Mouse (Mus musculus) stomach, embryonic 16.5 days (tissue): ENCODE results near the gene Zeb2. TPM values are rescaled to one million over a fixed set of nuclear protein-coding genes. Genes with fewer than 3 reads are reported as not detected.

Source experiments
- ATAC-seq: fragments of 200-750 bp; cut with Nextera tagmentation; 2 replicates; pipeline ENCODE4 v1.8.0; 2017; ENCODE audit warnings: moderate number of reproducible peaks, moderate TSS enrichment; ENCODE audit not compliant: insufficient read depth, low FRiP score
- H3K27ac ChIP-seq: fragments of 300-500 bp; sonication (generic); 2 replicates; pipeline ENCODE4 v1.5.1; 2014; ENCODE audit warnings: low read length
- H3K27me3 ChIP-seq: fragments of 300-500 bp; sonication (generic); 2 replicates; pipeline ENCODE4 v1.6.1; 2014; ENCODE audit warnings: low read length, control low read depth, mixed read lengths; ENCODE audit not compliant: control insufficient read depth, insufficient read depth
- H3K36me3 ChIP-seq: fragments of 300-500 bp; sonication (generic); 2 replicates; pipeline ENCODE4 v1.6.1; 2014; ENCODE audit warnings: low read length; ENCODE audit not compliant: control insufficient read depth, insufficient read depth
- H3K4me1 ChIP-seq: fragments of 300-500 bp; sonication (generic); 2 replicates; pipeline ENCODE4 v1.6.1; 2014; ENCODE audit warnings: low read length, control low read depth, mixed read lengths; ENCODE audit not compliant: control insufficient read depth, insufficient read depth
- H3K4me2 ChIP-seq: fragments of 300-500 bp; sonication (generic); 2 replicates; pipeline ENCODE4 v1.6.1; 2014; ENCODE audit warnings: low read depth, low read length, mixed read lengths
- H3K4me3 ChIP-seq: fragments of 300-500 bp; sonication (generic); replicated peaks from 2 replicates; pipeline ENCODE4 v1.5.1; 2014; ENCODE audit warnings: mild to moderate bottlenecking, low read length
- H3K9ac ChIP-seq: fragments of 300-500 bp; sonication (generic); 2 replicates; pipeline ENCODE4 v1.6.1; 2014; ENCODE audit warnings: low read length
- H3K9me3 ChIP-seq: fragments of 300-500 bp; sonication (generic); replicated peaks from 2 replicates; pipeline ENCODE4 v1.6.1; 2016; ENCODE audit warnings: low read length, control low read depth; ENCODE audit not compliant: control insufficient read depth
- WGBS: fragments of 180-500 bp; shearing (Covaris S2); extraction: QIAGEN DNeasy Blood & Tissue Kit; methylation state at CpG from one replicate; pipeline ENCODE4 v1.1.7; 2014; 5-methylcytosine and 5-hydroxymethylcytosine counted together
- polyA plus RNA-seq: library from polyadenylated mRNA; unstranded; fragments of >200 nt; fragmentation: Nextera tagmentation; extraction: Ambion mirVana; gene quantifications from 2 replicates; pipeline ENCODE4 v1.2.1, GENCODE M21; 2015

The Zeb2 gene
- polyA plus RNA-seq, 1 experiment from 2014 or later, result 50.6 TPM

- Histone ChIP-seq H3K9ac (no peak overlapping the region), H3K27me3 (no peaks in the 10 kb centered on the region), H3K9me3 (no peaks in the 10 kb centered on the region), H3K36me3 (no peaks in the 10 kb centered on the region), H3K4me2 (no peak overlapping the region), H3K27ac (no peak overlapping the region), H3K4me3 (no peak overlapping the region), H3K4me1 (peaks cover 21% of the 10 kb centered on the region)
- 84% methylated on average over 5 of the region's 5 CpGs for WGBS
- no peak for ATAC-seq
Measured at GRCm38 (mm10) chr2:45085653-45086052, 31.5 kb downstream of the Zeb2 start.

- no peaks in the 10 kb centered on the region for H3K36me3 ChIP-seq
- H3K4me1 ChIP-seq, result 0 out of 2 replicates have a peak, but pooled peaks cover 4% of the 10 kb centered on the region
- 50% methylated on average over 10 of the region's 10 CpGs for WGBS
- H3K9me3 ChIP-seq, result no peaks in the 10 kb centered on the region
- no peaks in the 10 kb centered on the region for H3K27me3 ChIP-seq
- no peak for ATAC-seq
- no peak overlapping the region for H3K4me2 ChIP-seq
- H3K9ac ChIP-seq, result no peak overlapping the region
- no peak overlapping the region for H3K4me3 ChIP-seq
- H3K27ac ChIP-seq, result no peak overlapping the region
Measured at GRCm38 (mm10) chr2:45083042-45083441, 34.2 kb downstream of the Zeb2 start.

- WGBS, result 82% methylated on average over 4 of the region's 4 CpGs
Measured at GRCm38 (mm10) chr2:45081559-45081958, 35.6 kb downstream of the Zeb2 start.

GRCm38 (mm10) chr2:45077938-45078487 lies 39.2 kb downstream of the Zeb2 start:
- Histone ChIP-seq H3K9ac (no peak overlapping the region), H3K9me3 (no peaks in the 10 kb centered on the region), H3K36me3 (no peaks in the 10 kb centered on the region), H3K4me1 (no peaks in the 10 kb centered on the region), H3K4me3 (no peak overlapping the region), H3K4me2 (no peak overlapping the region), H3K27ac (no peak overlapping the region), H3K27me3 (no peaks in the 10 kb centered on the region)
- ATAC-seq, result no peak
- WGBS, result 54% methylated on average over 3 of the region's 3 CpGs

More at GRCm38 (mm10) chr2:45081559-45081958, 35.6 kb downstream of the Zeb2 start:
- H3K4me2 ChIP-seq, result no peak overlapping the region
- no peaks in the 10 kb centered on the region for H3K27me3 ChIP-seq
- no peak for ATAC-seq
- H3K27ac ChIP-seq, result no peak overlapping the region
- no peaks in the 10 kb centered on the region for H3K36me3 ChIP-seq
- no peak overlapping the region for H3K4me3 ChIP-seq
- H3K9ac ChIP-seq, result no peak overlapping the region
- no peaks in the 10 kb centered on the region for H3K4me1 ChIP-seq
- no peaks in the 10 kb centered on the region for H3K9me3 ChIP-seq

GRCm38 (mm10) chr2:45077383-45077782 lies 39.8 kb downstream of the Zeb2 start:
- Histone ChIP-seq H3K27ac (no peak overlapping the region), H3K4me3 (no peak overlapping the region), H3K9ac (no peak overlapping the region), H3K36me3 (no peaks in the 10 kb centered on the region), H3K4me1 (no peaks in the 10 kb centered on the region), H3K27me3 (no peaks in the 10 kb centered on the region), H3K4me2 (no peak overlapping the region), H3K9me3 (no peaks in the 10 kb centered on the region)
- WGBS, result 80% methylated on average over 5 of the region's 5 CpGs
- ATAC-seq, result no peak

GRCm38 (mm10) chr2:45073025-45073424 lies 44.2 kb downstream of the Zeb2 start:
- ATAC-seq, result no peak
- no peaks in the 10 kb centered on the region for H3K36me3 ChIP-seq
- WGBS, result 71% methylated on average over 6 of the region's 6 CpGs
- H3K4me1 ChIP-seq, result peaks cover 10% of the 10 kb centered on the region
- H3K9ac ChIP-seq, result no peak overlapping the region
- H3K4me3 ChIP-seq, result no peak overlapping the region
- H3K27me3 ChIP-seq, result no peaks in the 10 kb centered on the region
- no peak overlapping the region for H3K27ac ChIP-seq
- no peak overlapping the region for H3K4me2 ChIP-seq
- no peaks in the 10 kb centered on the region for H3K9me3 ChIP-seq

- Histone ChIP-seq H3K27me3 (no peaks in the 10 kb centered on the region), H3K27ac (no peak overlapping the region), H3K4me1 (peaks cover 10% of the 10 kb centered on the region), H3K4me3 (no peak overlapping the region), H3K36me3 (no peaks in the 10 kb centered on the region), H3K9ac (no peak overlapping the region), H3K4me2 (no peak overlapping the region), H3K9me3 (no peaks in the 10 kb centered on the region)
- 80% methylated on average over 5 of the region's 5 CpGs for WGBS
- no peak for ATAC-seq
Measured at GRCm38 (mm10) chr2:45071296-45071695, 45.9 kb downstream of the Zeb2 start.

GRCm38 (mm10) chr2:45070612-45071276 lies 46.5 kb downstream of the Zeb2 start:
- no peaks in the 10 kb centered on the region for H3K9me3 ChIP-seq
- WGBS, result 45% methylated on average over 6 of the region's 6 CpGs
- no peak overlapping the region for H3K9ac ChIP-seq
- no peak overlapping the region for H3K4me3 ChIP-seq
- no peak overlapping the region for H3K27ac ChIP-seq
- ATAC-seq, result no peak
- H3K27me3 ChIP-seq, result no peaks in the 10 kb centered on the region
- no peaks in the 10 kb centered on the region for H3K36me3 ChIP-seq
- H3K4me1 ChIP-seq, result peaks cover 10% of the 10 kb centered on the region
- no peak overlapping the region for H3K4me2 ChIP-seq

GRCm38 (mm10) chr2:45068792-45069550 lies 48.2 kb downstream of the Zeb2 start:
- no peaks in the 10 kb centered on the region for H3K36me3 ChIP-seq
- H3K4me2 ChIP-seq, result no peak overlapping the region
- no peak for ATAC-seq
- H3K4me3 ChIP-seq, result no peak overlapping the region
- WGBS, result 85% methylated on average over 7 of the region's 7 CpGs
- H3K27ac ChIP-seq, result no peak overlapping the region
- no peaks in the 10 kb centered on the region for H3K27me3 ChIP-seq
- peaks cover 10% of the 10 kb centered on the region for H3K4me1 ChIP-seq
- H3K9ac ChIP-seq, result no peak overlapping the region
- H3K9me3 ChIP-seq, result no peaks in the 10 kb centered on the region
